Mouse (Mus musculus): Measurements from ENCODE around the gene Lmx1a.

The Lmx1a gene

GRCm38 (mm10) chr1:167690716-167691550, 1.9 kb downstream of the Lmx1a start:
- H3K27me3 ChIP-seq (ENCODE audit: insufficient read depth, low read length), result peaks cover 95% of the 10 kb centered on the region

GRCm38 (mm10) chr1:167691911-167692682, 3.1 kb downstream of the Lmx1a start:
- peak overlapping the region; percentile 60 for H3K4me3 ChIP-seq (replicated peaks; ENCODE audit: low read length)
- TF ChIP-seq CTCF (conservative IDR thresholded peaks at IDR 0.05; ENCODE audit: low read length) (no peak), POU5F1 (IDR thresholded peaks at IDR 0.05; ENCODE audit: borderline replicate concordance, low read length) (no peak)
- peaks cover 93% of the 10 kb centered on the region for H3K27me3 ChIP-seq (ENCODE audit: insufficient read depth, low read length)
- peaks cover 32% of the 10 kb centered on the region for H3K4me1 ChIP-seq (replicated peaks; ENCODE audit: low read depth, low read length)
- peaks cover 7% of the 10 kb centered on the region; the same call in 1 of the 2 replicates for H3K9me3 ChIP-seq (ENCODE audit: low read length)
- no peaks in the 10 kb centered on the region for H3K36me3 ChIP-seq (ENCODE audit: insufficient read depth, low read length)

More at GRCm38 (mm10) chr1:167690716-167691550, 1.9 kb downstream of the Lmx1a start:
- Histone ChIP-seq H3K4me1 (replicated peaks; ENCODE audit: low read depth, low read length) (peaks cover 32% of the 10 kb centered on the region), H3K36me3 (ENCODE audit: insufficient read depth, low read length) (no peaks in the 10 kb centered on the region), H3K9me3 (ENCODE audit: low read length) (peaks cover 7% of the 10 kb centered on the region; the same call in 1 of the 2 replicates), H3K4me3 (replicated peaks; ENCODE audit: low read length) (no peak overlapping the region)
- TF ChIP-seq POU5F1 (IDR thresholded peaks at IDR 0.05; ENCODE audit: borderline replicate concordance, low read length) (no peak), NANOG (IDR thresholded peaks at IDR 0.05; ENCODE audit: borderline replicate concordance, low read length) (no peak), CTCF (conservative IDR thresholded peaks at IDR 0.05; ENCODE audit: low read length) (no peak)

GRCm38 (mm10) chr1:167692683-167693045, 3.6 kb downstream of the Lmx1a start:
- H3K36me3 ChIP-seq (ENCODE audit: insufficient read depth, low read length), result no peaks in the 10 kb centered on the region
- no peak for TF ChIP-seq CTCF (conservative IDR thresholded peaks at IDR 0.05; ENCODE audit: low read length)
- TF ChIP-seq POU5F1 (IDR thresholded peaks at IDR 0.05; ENCODE audit: borderline replicate concordance, low read length), result no peak
- no peak for TF ChIP-seq NANOG (IDR thresholded peaks at IDR 0.05; ENCODE audit: borderline replicate concordance, low read length)
- H3K4me3 ChIP-seq (replicated peaks; ENCODE audit: low read length), result peak overlapping the region; percentile 60
- peaks cover 32% of the 10 kb centered on the region for H3K4me1 ChIP-seq (replicated peaks; ENCODE audit: low read depth, low read length)
- H3K9me3 ChIP-seq (ENCODE audit: low read length), result peaks cover 7% of the 10 kb centered on the region; the same call in 1 of the 2 replicates
- peaks cover 88% of the 10 kb centered on the region for H3K27me3 ChIP-seq (ENCODE audit: insufficient read depth, low read length)

- no peaks in the 10 kb centered on the region for H3K36me3 ChIP-seq (ENCODE audit: insufficient read depth, low read length)
- H3K4me3 ChIP-seq (replicated peaks; ENCODE audit: low read length), result no peak overlapping the region
- H3K9me3 ChIP-seq (ENCODE audit: low read length), result peaks cover 7% of the 10 kb centered on the region; the same call in 1 of the 2 replicates
- H3K27me3 ChIP-seq (ENCODE audit: insufficient read depth, low read length), result peaks cover 79% of the 10 kb centered on the region
- no peak for TF ChIP-seq CTCF (conservative IDR thresholded peaks at IDR 0.05; ENCODE audit: low read length)
- peaks cover 26% of the 10 kb centered on the region for H3K4me1 ChIP-seq (replicated peaks; ENCODE audit: low read depth, low read length)
Measured at GRCm38 (mm10) chr1:167693499-167694240, 4.6 kb downstream of the Lmx1a start.

- TF ChIP-seq NANOG (IDR thresholded peaks at IDR 0.05; ENCODE audit: borderline replicate concordance, low read length) (no peak), CTCF (conservative IDR thresholded peaks at IDR 0.05; ENCODE audit: low read length) (no peak), POU5F1 (IDR thresholded peaks at IDR 0.05; ENCODE audit: borderline replicate concordance, low read length) (no peak)
- peaks cover 20% of the 10 kb centered on the region for H3K4me1 ChIP-seq (replicated peaks; ENCODE audit: low read depth, low read length)
- peaks cover 77% of the 10 kb centered on the region for H3K27me3 ChIP-seq (ENCODE audit: insufficient read depth, low read length)
Measured at GRCm38 (mm10) chr1:167694731-167695130, 5.7 kb downstream of the Lmx1a start.

GRCm38 (mm10) chr1:167695910-167696459, 6.9 kb downstream of the Lmx1a start:
- Histone ChIP-seq H3K4me3 (replicated peaks; ENCODE audit: low read length) (no peak overlapping the region), H3K36me3 (ENCODE audit: insufficient read depth, low read length) (no peaks in the 10 kb centered on the region), H3K27me3 (ENCODE audit: insufficient read depth, low read length) (peaks cover 74% of the 10 kb centered on the region), H3K4me1 (replicated peaks; ENCODE audit: low read depth, low read length) (peaks cover 14% of the 10 kb centered on the region), H3K9me3 (ENCODE audit: low read length) (peaks cover 3% of the 10 kb centered on the region; the same call in 1 of the 2 replicates)
- TF ChIP-seq NANOG (IDR thresholded peaks at IDR 0.05; ENCODE audit: borderline replicate concordance, low read length) (no peak), POU5F1 (IDR thresholded peaks at IDR 0.05; ENCODE audit: borderline replicate concordance, low read length) (no peak), CTCF (conservative IDR thresholded peaks at IDR 0.05; ENCODE audit: low read length) (no peak)

More at GRCm38 (mm10) chr1:167694731-167695130, 5.7 kb downstream of the Lmx1a start:
- H3K9me3 ChIP-seq (ENCODE audit: low read length), result peaks cover 7% of the 10 kb centered on the region; the same call in 1 of the 2 replicates
- no peak overlapping the region for H3K4me3 ChIP-seq (replicated peaks; ENCODE audit: low read length)
- H3K36me3 ChIP-seq (ENCODE audit: insufficient read depth, low read length), result no peaks in the 10 kb centered on the region

GRCm38 (mm10) chr1:167699706-167700105, 10.7 kb downstream of the Lmx1a start:
- 0 out of 2 replicates have a peak, but pooled peaks cover 3% of the 10 kb centered on the region for H3K9me3 ChIP-seq (ENCODE audit: low read length)
- no peaks in the 10 kb centered on the region for H3K36me3 ChIP-seq (ENCODE audit: insufficient read depth, low read length)
- H3K4me1 ChIP-seq (replicated peaks; ENCODE audit: low read depth, low read length), result no peaks in the 10 kb centered on the region
- no peak overlapping the region for H3K4me3 ChIP-seq (replicated peaks; ENCODE audit: low read length)
- TF ChIP-seq POU5F1 (IDR thresholded peaks at IDR 0.05; ENCODE audit: borderline replicate concordance, low read length), result no peak
- H3K27me3 ChIP-seq (ENCODE audit: insufficient read depth, low read length), result peaks cover 47% of the 10 kb centered on the region

GRCm38 (mm10) chr1:167700221-167700620, 11.2 kb downstream of the Lmx1a start:
- no peaks in the 10 kb centered on the region for H3K4me1 ChIP-seq (replicated peaks; ENCODE audit: low read depth, low read length)
- peaks cover 41% of the 10 kb centered on the region for H3K27me3 ChIP-seq (ENCODE audit: insufficient read depth, low read length)
- no peaks in the 10 kb centered on the region for H3K36me3 ChIP-seq (ENCODE audit: insufficient read depth, low read length)
- no peak for TF ChIP-seq POU5F1 (IDR thresholded peaks at IDR 0.05; ENCODE audit: borderline replicate concordance, low read length)
- no peak for TF ChIP-seq CTCF (conservative IDR thresholded peaks at IDR 0.05; ENCODE audit: low read length)
- TF ChIP-seq NANOG (IDR thresholded peaks at IDR 0.05; ENCODE audit: borderline replicate concordance, low read length), result no peak
- H3K4me3 ChIP-seq (replicated peaks; ENCODE audit: low read length), result no peak overlapping the region
- 0 out of 2 replicates have a peak, but pooled peaks cover 3% of the 10 kb centered on the region for H3K9me3 ChIP-seq (ENCODE audit: low read length)
